Mouse (Mus musculus): ENCODE data around the gene Ppp1r16b. TPM values are rescaled to one million over a fixed set of nuclear protein-coding genes. Genes with fewer than 3 reads are reported as not detected.

Gene Ppp1r16b
- polyA plus RNA-seq, 2 experiments = 1.4 to 4.1 TPM

DNA sequence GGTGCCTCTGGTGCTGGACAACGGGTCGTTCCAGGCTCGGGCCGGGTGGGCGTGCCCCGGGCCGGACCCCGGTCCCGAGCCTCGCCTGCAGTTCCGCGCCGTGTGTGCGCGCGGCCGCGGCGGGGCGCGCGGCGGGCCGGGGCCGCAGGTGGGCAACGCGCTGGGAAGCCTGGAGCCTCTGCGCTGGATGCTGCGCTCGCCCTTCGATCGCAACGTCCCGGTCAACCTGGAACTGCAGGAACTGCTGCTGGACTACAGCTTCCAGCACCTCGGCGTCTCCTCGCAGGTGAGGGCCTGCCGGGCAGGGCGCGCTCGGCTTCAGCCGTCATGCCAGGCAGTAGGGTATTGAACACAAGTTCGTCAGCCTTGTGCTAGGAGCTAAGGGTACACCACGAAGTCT, 40.0 kb upstream of the Ppp1r16b start:
- Histone ChIP-seq H3K9me3 (ENCODE audit: control insufficient read depth, low read length) (no peaks in the 10 kb centered on the region), H3K36me3 (ENCODE audit: control insufficient read depth, insufficient read depth, low read length) (peaks cover 30% of the 10 kb centered on the region), H3K9ac (ENCODE audit: low read depth, low read length, severe bottlenecking) (peak overlapping the region; percentile 86), H3K27me3 (ENCODE audit: control insufficient read depth, insufficient read depth, low read length) (no peaks in the 10 kb centered on the region), H3K4me1 (ENCODE audit: control insufficient read depth, insufficient read depth, low read length) (peaks cover 10% of the 10 kb centered on the region), H3K4me2 (replicated peaks; ENCODE audit: low read depth, low read length, severe bottlenecking) (peak overlapping the region; percentile 70), H3K4me3 (replicated peaks; ENCODE audit: low read length) (peak overlapping the region; percentile 94), H3K27ac (replicated peaks; ENCODE audit: low read depth, low read length) (peak overlapping the region; percentile 92)
- DNase-seq (ENCODE audit: low spot score) = no peak
- WGBS = under 1% methylated on average over 20 of the region's 44 CpGs
- no peak for TF ChIP-seq POLR2A (IDR thresholded peaks at IDR 0.05; ENCODE audit: borderline replicate concordance, extremely low read depth, insufficient read depth, insufficient read length)
- peak; percentile 54 for ATAC-seq (ENCODE audit: low FRiP score, low read depth)

DNA sequence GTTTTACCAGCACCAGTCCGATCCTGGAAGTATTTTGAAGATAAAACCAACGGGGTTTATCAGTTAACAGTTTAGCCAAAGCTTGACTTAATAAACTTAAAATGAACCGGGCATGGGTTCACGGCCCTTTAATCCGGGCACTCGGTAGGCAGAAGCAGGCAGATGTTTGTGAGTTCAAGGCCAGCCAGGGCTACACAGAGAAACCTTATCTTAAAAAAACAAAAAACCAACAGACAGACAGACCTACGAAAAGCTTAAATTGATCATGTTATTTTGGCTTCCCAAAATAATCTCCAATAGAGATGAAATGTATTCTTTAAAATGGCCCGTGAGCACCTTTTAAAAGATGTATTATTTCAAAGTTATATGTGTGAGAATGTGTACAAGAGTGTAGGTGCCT, 39.5 kb upstream of the Ppp1r16b start:
- Histone ChIP-seq H3K4me1 (ENCODE audit: control insufficient read depth, insufficient read depth, low read length) (peaks cover 10% of the 10 kb centered on the region), H3K9me3 (ENCODE audit: control insufficient read depth, low read length) (no peaks in the 10 kb centered on the region), H3K27ac (replicated peaks; ENCODE audit: low read depth, low read length) (no peak overlapping the region), H3K4me3 (replicated peaks; ENCODE audit: low read length) (peak overlapping the region; percentile 94), H3K4me2 (replicated peaks; ENCODE audit: low read depth, low read length, severe bottlenecking) (peak overlapping the region; percentile 70), H3K9ac (ENCODE audit: low read depth, low read length, severe bottlenecking) (peak overlapping the region; percentile 86), H3K36me3 (ENCODE audit: control insufficient read depth, insufficient read depth, low read length) (peaks cover 35% of the 10 kb centered on the region), H3K27me3 (ENCODE audit: control insufficient read depth, insufficient read depth, low read length) (no peaks in the 10 kb centered on the region)
- DNase-seq (ENCODE audit: low spot score) = no peak
- no peak for TF ChIP-seq POLR2A (IDR thresholded peaks at IDR 0.05; ENCODE audit: borderline replicate concordance, extremely low read depth, insufficient read depth, insufficient read length)
- ATAC-seq (ENCODE audit: low FRiP score, low read depth) = no peak
- 40% methylated on average over 8 of the region's 8 CpGs for WGBS

DNA sequence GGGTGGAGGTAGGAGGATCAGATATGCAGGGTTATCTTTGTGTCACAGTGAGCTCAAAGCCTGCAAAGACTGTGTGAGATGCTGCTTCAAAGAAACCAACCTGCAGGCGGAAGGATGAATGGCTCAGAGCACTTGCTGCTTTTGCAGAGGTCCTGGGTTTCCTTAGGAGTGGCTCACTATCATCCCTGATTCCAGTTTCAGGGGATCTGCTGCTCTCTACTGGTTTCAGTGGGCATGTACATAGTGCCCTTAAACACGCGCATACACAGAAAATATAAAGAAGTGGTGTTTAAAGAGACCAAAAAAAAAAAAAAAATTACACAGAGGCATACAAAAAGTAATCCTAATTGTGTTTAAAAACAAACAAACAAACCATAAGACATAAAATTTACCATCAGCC, 36.3 kb upstream of the Ppp1r16b start:
- H3K27ac ChIP-seq (replicated peaks; ENCODE audit: low read depth, low read length) = no peak overlapping the region
- H3K4me1 ChIP-seq (ENCODE audit: control insufficient read depth, insufficient read depth, low read length) = peaks cover 10% of the 10 kb centered on the region
- peaks cover 65% of the 10 kb centered on the region for H3K36me3 ChIP-seq (ENCODE audit: control insufficient read depth, insufficient read depth, low read length)
- H3K4me3 ChIP-seq (replicated peaks; ENCODE audit: low read length) = no peak overlapping the region
- 77% methylated on average over 3 of the region's 3 CpGs for WGBS
- H3K4me2 ChIP-seq (replicated peaks; ENCODE audit: low read depth, low read length, severe bottlenecking) = no peak overlapping the region
- H3K27me3 ChIP-seq (ENCODE audit: control insufficient read depth, insufficient read depth, low read length) = no peaks in the 10 kb centered on the region
- ATAC-seq (ENCODE audit: low FRiP score, low read depth) (no peak), DNase-seq (ENCODE audit: low spot score) (no peak)
- H3K9me3 ChIP-seq (ENCODE audit: control insufficient read depth, low read length) = no peaks in the 10 kb centered on the region
- no peak overlapping the region for H3K9ac ChIP-seq (ENCODE audit: low read depth, low read length, severe bottlenecking)
- TF ChIP-seq POLR2A (IDR thresholded peaks at IDR 0.05; ENCODE audit: borderline replicate concordance, extremely low read depth, insufficient read depth, insufficient read length) = no peak

DNA sequence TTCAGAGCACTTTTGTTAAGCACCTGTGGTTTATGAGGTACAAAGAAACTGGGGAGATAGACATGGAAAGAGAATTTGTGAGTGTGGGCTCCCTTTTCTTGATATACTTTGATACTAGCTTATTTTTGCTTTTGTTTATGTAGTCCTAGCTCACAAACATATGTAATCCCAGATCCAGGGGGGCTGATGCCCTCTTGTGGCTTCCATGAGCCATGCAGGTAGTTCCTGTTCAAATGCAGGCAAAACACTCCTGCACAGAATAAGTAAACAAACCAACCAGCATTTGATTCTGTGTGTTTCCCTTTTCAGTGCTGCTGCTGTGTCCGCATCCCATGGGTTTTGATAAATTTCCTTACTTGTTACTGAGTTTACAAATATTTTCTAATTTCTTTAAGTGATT, 35.8 kb upstream of the Ppp1r16b start:
- Histone ChIP-seq H3K4me1 (ENCODE audit: control insufficient read depth, insufficient read depth, low read length) (peaks cover 10% of the 10 kb centered on the region), H3K9ac (ENCODE audit: low read depth, low read length, severe bottlenecking) (no peak overlapping the region), H3K27ac (replicated peaks; ENCODE audit: low read depth, low read length) (no peak overlapping the region), H3K9me3 (ENCODE audit: control insufficient read depth, low read length) (no peaks in the 10 kb centered on the region), H3K27me3 (ENCODE audit: control insufficient read depth, insufficient read depth, low read length) (no peaks in the 10 kb centered on the region), H3K4me3 (replicated peaks; ENCODE audit: low read length) (no peak overlapping the region), H3K4me2 (replicated peaks; ENCODE audit: low read depth, low read length, severe bottlenecking) (no peak overlapping the region), H3K36me3 (ENCODE audit: control insufficient read depth, insufficient read depth, low read length) (peaks cover 67% of the 10 kb centered on the region)
- ATAC-seq (ENCODE audit: low FRiP score, low read depth) (no peak), DNase-seq (ENCODE audit: low spot score) (peak; percentile 37)
- no peak for TF ChIP-seq POLR2A (IDR thresholded peaks at IDR 0.05; ENCODE audit: borderline replicate concordance, extremely low read depth, insufficient read depth, insufficient read length)
- WGBS = 79% methylated on average over 1 of the region's 1 CpGs

GRCm38 (mm10) chr2:158631873-158632272, 33.3 kb upstream of the Ppp1r16b start:
- Histone ChIP-seq H3K27me3 (ENCODE audit: control insufficient read depth, insufficient read depth, low read length) (no peaks in the 10 kb centered on the region), H3K4me3 (replicated peaks; ENCODE audit: low read length) (no peak overlapping the region)
- ATAC-seq (ENCODE audit: low FRiP score, low read depth) = no peak

DNA sequence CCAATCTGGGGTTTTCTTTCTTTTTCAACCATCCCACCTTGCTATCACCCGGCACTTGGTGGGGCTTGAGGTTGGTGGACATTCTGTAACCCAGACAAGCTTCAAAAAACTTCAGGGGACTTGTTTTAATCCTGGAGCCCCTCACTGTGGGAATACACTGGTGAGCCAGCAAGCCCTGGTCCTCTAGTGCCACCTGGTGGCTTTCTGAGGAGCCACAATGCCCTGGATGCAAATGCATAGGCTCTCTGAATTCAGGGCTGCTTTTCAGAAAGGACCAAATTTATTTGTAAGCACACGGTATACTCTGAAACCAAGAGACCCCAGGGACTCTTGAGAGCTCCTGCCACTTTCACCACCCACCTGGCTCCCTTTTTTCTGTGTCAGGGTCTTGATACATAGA, 23.3 kb upstream of the Ppp1r16b start:
- H3K9ac ChIP-seq (ENCODE audit: low read depth, low read length, severe bottlenecking) = no peak overlapping the region
- H3K9me3 ChIP-seq (ENCODE audit: control insufficient read depth, low read length) = no peaks in the 10 kb centered on the region; the same call in 1 of the 2 replicates
- WGBS = 25% methylated on average over 2 of the region's 2 CpGs
- TF ChIP-seq POLR2A (IDR thresholded peaks at IDR 0.05; ENCODE audit: borderline replicate concordance, extremely low read depth, insufficient read depth, insufficient read length) = 0 out of 2 replicates have a peak, but pooled peaks have one; percentile 20
- no peak overlapping the region for H3K27ac ChIP-seq (replicated peaks; ENCODE audit: low read depth, low read length)
- H3K4me2 ChIP-seq (replicated peaks; ENCODE audit: low read depth, low read length, severe bottlenecking) = no peak overlapping the region
- no peaks in the 10 kb centered on the region for H3K27me3 ChIP-seq (ENCODE audit: control insufficient read depth, insufficient read depth, low read length)
- DNase-seq (ENCODE audit: low spot score) = peak; percentile 74
- H3K4me3 ChIP-seq (replicated peaks; ENCODE audit: low read length) = no peak overlapping the region
- H3K4me1 ChIP-seq (ENCODE audit: control insufficient read depth, insufficient read depth, low read length) = no peaks in the 10 kb centered on the region
- peaks cover 28% of the 10 kb centered on the region for H3K36me3 ChIP-seq (ENCODE audit: control insufficient read depth, insufficient read depth, low read length)
- no peak for ATAC-seq (ENCODE audit: low FRiP score, low read depth)

More at GRCm38 (mm10) chr2:158631873-158632272, 33.3 kb upstream of the Ppp1r16b start:
- Histone ChIP-seq H3K27ac (replicated peaks; ENCODE audit: low read depth, low read length) (no peak overlapping the region), H3K36me3 (ENCODE audit: control insufficient read depth, insufficient read depth, low read length) (peaks cover 90% of the 10 kb centered on the region), H3K9me3 (ENCODE audit: control insufficient read depth, low read length) (no peaks in the 10 kb centered on the region), H3K9ac (ENCODE audit: low read depth, low read length, severe bottlenecking) (no peak overlapping the region), H3K4me1 (ENCODE audit: control insufficient read depth, insufficient read depth, low read length) (no peaks in the 10 kb centered on the region), H3K4me2 (replicated peaks; ENCODE audit: low read depth, low read length, severe bottlenecking) (no peak overlapping the region)
- no peak for TF ChIP-seq POLR2A (IDR thresholded peaks at IDR 0.05; ENCODE audit: borderline replicate concordance, extremely low read depth, insufficient read depth, insufficient read length)
- DNase-seq (ENCODE audit: low spot score) = no peak
- 84% methylated on average over 5 of the region's 5 CpGs for WGBS

Data from limb, embryonic 14.5 days (tissue).